Mouse (Mus musculus): Measurements from ENCODE around the gene Gas2l2. TPM values are rescaled to one million over a fixed set of nuclear protein-coding genes. Genes with fewer than 3 reads are reported as not detected.

Gene Gas2l2
- polyA plus RNA-seq (2015; fragmentation: Nextera tagmentation; extraction: Ambion mirVana): 0.05 TPM in 1 of 2 replicates, not detected in the other

DNA sequence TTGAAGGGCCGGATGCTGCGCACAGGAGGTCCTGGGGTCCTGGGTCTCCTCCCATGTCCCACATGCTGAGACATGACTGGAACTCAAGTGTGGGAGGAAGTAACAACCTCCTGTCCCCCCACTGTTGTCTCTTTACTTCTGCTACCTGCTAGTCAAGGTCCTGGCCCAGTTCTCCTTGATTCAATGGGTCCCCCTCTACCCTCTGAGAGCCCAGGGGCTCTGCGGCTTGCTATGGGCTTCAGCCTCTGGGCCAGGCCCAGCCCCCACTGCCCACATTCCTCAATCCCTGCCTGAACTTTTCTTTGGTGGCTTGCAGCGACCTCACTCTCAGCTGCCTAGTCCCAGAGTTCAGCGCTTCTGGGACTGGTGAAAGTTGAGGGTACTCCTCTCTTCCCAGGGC, at the start of gene Gas2l2:
Gene Gas2l2, minus strand, starts transcription at position 101 of the 400 bp plus-strand sequence.
- H3K4me1 ChIP-seq: peaks cover 4% of the 10 kb centered on the region; the same call in 1 of the 2 replicates
- H3K9ac ChIP-seq: no peak within 1 kb of the TSS
- ATAC-seq (ENCODE audit: insufficient number of reproducible peaks, low FRiP score, low TSS enrichment, low read depth): no peak
- H3K4me2 ChIP-seq: no peak within 1 kb of the TSS
- H3K27me3 ChIP-seq: peaks cover 54% of the 10 kb centered on the region
- H3K4me3 ChIP-seq: no peak within 1 kb of the TSS
- no peak within 1 kb of the TSS for H3K27ac ChIP-seq
- WGBS: 54% methylated on average over 5 of the region's 5 CpGs
- H3K9me3 ChIP-seq: no peaks in the 10 kb centered on the region
- no peaks in the 10 kb centered on the region for H3K36me3 ChIP-seq

DNA sequence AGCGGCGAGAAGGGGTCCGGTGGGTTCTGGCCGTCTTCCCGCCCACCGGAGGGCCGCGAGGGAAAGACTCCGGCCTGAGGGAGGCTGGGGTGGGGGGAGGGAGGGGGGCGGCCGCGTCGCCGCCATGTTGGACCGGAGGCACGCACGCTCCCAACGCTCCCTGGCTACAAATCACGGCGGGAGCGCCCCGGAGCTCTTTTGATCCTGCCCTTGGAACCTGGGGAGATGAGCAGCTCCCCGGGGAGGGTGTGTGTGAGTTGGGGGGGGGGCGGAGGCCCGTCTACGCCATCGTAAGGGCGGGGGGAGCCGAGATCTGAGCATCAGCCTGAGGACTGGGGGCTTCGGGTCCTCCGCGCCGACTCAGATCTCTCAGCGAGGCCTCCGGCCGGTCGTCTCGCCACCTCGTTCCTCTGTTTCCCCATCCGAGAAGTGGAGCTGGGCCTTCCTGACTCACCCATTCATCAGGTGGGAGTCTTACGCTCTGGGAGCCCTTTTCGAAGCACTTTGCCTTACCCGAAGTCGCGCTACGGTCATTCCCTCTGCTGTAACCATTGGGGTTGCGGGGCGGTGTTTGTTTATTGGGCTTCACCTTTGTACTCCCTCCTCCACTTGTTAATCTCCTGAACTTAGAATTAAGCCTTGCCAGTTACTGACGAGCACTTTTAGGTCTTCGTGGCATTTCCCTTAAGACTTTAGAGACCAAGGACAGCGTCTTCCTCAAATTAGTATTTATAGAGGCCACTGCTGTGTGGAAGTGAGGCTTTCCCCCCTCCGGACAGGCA, 44.2 kb upstream of the Gas2l2 start:
- no peaks in the 10 kb centered on the region for H3K9me3 ChIP-seq
- peak overlapping the region; percentile 89 for H3K9ac ChIP-seq
- H3K4me3 ChIP-seq: peak overlapping the region; percentile 92
- ATAC-seq (ENCODE audit: insufficient number of reproducible peaks, low FRiP score, low TSS enrichment, low read depth): peak; percentile 86
- peaks cover 7% of the 10 kb centered on the region; the same call in 1 of the 2 replicates for H3K36me3 ChIP-seq
- H3K4me1 ChIP-seq: peaks cover 12% of the 10 kb centered on the region
- peak overlapping the region; percentile 97 for H3K27ac ChIP-seq
- peak overlapping the region; percentile 72 for H3K4me2 ChIP-seq
- no peaks in the 10 kb centered on the region for H3K27me3 ChIP-seq
- under 1% methylated on average over 43 of the region's 52 CpGs for WGBS

- under 1% methylated on average over 62 of the region's 66 CpGs for WGBS
- Histone ChIP-seq H3K4me1 (peaks cover 12% of the 10 kb centered on the region), H3K36me3 (peaks cover 1% of the 10 kb centered on the region; the same call in 1 of the 2 replicates), H3K9me3 (no peaks in the 10 kb centered on the region), H3K4me2 (peak within 1 kb of the TSS; percentile 72), H3K9ac (peak within 1 kb of the TSS; percentile 89), H3K27ac (peak within 1 kb of the TSS; percentile 97), H3K27me3 (no peaks in the 10 kb centered on the region), H3K4me3 (peak within 1 kb of the TSS; percentile 92)
- peak; percentile 98 for ATAC-seq (ENCODE audit: insufficient number of reproducible peaks, low FRiP score, low TSS enrichment, low read depth)
Measured at GRCm38 (mm10) chr11:83472324-83473234, 43.3 kb upstream of the Gas2l2 start, which contains the start of gene Taf15. TSS of gene Taf15 (plus strand) at chr11:83473086.

DNA sequence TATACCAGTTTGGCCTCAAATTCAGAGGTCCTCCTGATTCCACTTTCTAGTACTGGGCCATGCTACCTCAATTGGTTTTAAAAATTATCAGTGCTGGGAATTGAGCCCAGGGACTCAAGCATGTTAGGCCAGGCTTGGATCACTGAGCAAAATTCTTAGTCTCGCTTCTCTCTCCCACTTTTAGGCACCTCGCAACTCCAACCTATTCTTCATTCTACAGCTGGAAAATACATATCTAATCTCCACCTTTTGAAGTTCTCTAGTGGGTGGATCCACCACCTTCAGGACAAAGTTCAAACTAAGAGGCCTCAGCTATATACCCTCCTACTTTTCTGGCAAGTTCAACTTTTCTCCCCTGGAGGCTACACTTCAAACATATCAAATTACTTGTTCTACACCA, 42.5 kb upstream of the Gas2l2 start:
- Histone ChIP-seq H3K4me1 (peaks cover 20% of the 10 kb centered on the region), H3K9me3 (no peaks in the 10 kb centered on the region), H3K4me3 (peak overlapping the region; percentile 92; the same call in 1 of the 2 replicates), H3K27ac (peak overlapping the region; percentile 97; the same call in 1 of the 2 replicates), H3K9ac (no peak overlapping the region), H3K36me3 (no peaks in the 10 kb centered on the region; the same call in 1 of the 2 replicates), H3K4me2 (peak overlapping the region; percentile 57; the same call in 1 of the 2 replicates), H3K27me3 (no peaks in the 10 kb centered on the region)
- no peak for ATAC-seq (ENCODE audit: insufficient number of reproducible peaks, low FRiP score, low TSS enrichment, low read depth)
- 62% methylated on average over 2 of the region's 2 CpGs for WGBS

GRCm38 (mm10) chr11:83468765-83469164, 39.5 kb upstream of the Gas2l2 start:
- WGBS: 89% methylated on average over 3 of the region's 3 CpGs

DNA sequence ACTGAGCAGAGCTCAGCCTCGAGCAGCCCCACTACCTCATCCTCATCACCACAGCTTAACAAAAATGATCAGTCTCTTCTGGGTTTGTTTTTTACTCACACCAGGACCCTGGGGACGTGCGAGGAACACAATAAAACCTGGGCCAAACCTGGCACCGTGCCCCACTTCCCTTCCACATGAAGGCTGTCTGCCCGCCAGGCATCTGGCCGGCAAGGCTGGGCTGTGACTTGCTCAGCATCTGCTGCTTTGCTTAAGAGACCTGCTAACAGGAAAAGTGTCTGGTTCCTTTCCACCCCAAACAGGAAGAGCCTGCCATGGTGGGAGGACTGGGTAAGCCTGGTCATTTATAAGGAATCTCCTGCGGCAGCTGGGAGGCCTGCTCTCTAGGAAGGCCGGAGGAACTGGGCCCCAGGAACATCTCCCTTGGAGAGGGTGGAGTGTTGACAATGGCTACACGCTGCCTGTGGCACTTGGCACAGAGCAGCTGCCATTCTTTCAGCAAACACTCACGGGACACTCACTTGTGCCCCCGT, 37.9 kb upstream of the Gas2l2 start:
- H3K9ac ChIP-seq: no peak overlapping the region
- peaks cover 31% of the 10 kb centered on the region for H3K4me1 ChIP-seq
- H3K27me3 ChIP-seq: peaks cover 30% of the 10 kb centered on the region; the same call in 1 of the 2 replicates
- no peaks in the 10 kb centered on the region for H3K36me3 ChIP-seq
- peak overlapping the region; percentile 43; the same call in 1 of the 2 replicates for H3K27ac ChIP-seq
- no peaks in the 10 kb centered on the region for H3K9me3 ChIP-seq
- peak; percentile 64; the same call in 1 of the 2 replicates for ATAC-seq (ENCODE audit: insufficient number of reproducible peaks, low FRiP score, low TSS enrichment, low read depth)
- no peak overlapping the region for H3K4me2 ChIP-seq
- WGBS: 27% methylated on average over 11 of the region's 11 CpGs
- no peak overlapping the region for H3K4me3 ChIP-seq

More at GRCm38 (mm10) chr11:83468765-83469164, 39.5 kb upstream of the Gas2l2 start:
- Histone ChIP-seq H3K27ac (no peak overlapping the region), H3K4me2 (no peak overlapping the region), H3K27me3 (peaks cover 15% of the 10 kb centered on the region; the same call in 1 of the 2 replicates), H3K4me1 (peaks cover 22% of the 10 kb centered on the region), H3K4me3 (no peak overlapping the region), H3K9ac (no peak overlapping the region), H3K9me3 (no peaks in the 10 kb centered on the region), H3K36me3 (no peaks in the 10 kb centered on the region)
- ATAC-seq (ENCODE audit: insufficient number of reproducible peaks, low FRiP score, low TSS enrichment, low read depth): no peak

DNA sequence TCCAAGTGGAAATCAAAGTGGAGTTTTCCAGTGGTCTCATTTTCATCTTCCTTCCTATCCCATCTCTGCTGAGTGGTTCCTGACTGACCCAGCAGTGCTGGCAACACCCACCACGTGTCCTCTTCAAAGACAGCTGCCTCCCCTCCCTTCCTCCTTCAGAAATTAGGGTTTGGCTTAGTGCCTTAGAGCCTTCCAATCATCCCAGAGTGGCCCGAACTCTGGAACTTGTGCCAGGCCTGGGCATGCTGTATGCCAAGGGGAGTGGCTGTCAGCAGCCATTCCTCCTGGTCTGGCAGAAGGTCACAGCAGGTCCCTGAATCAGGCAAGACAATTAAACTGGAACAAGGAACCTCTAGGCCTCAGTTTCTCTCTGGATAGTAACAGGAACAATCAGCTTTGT, 36.7 kb upstream of the Gas2l2 start:
- H3K4me2 ChIP-seq: no peak overlapping the region
- peaks cover 38% of the 10 kb centered on the region for H3K27me3 ChIP-seq
- H3K36me3 ChIP-seq: no peaks in the 10 kb centered on the region
- H3K9me3 ChIP-seq: no peaks in the 10 kb centered on the region
- 19% methylated on average over 2 of the region's 2 CpGs for WGBS
- ATAC-seq (ENCODE audit: insufficient number of reproducible peaks, low FRiP score, low TSS enrichment, low read depth): no peak
- H3K4me1 ChIP-seq: peaks cover 29% of the 10 kb centered on the region
- no peak overlapping the region for H3K4me3 ChIP-seq
- H3K9ac ChIP-seq: no peak overlapping the region
- no peak overlapping the region for H3K27ac ChIP-seq

- no peak for ATAC-seq (ENCODE audit: insufficient number of reproducible peaks, low FRiP score, low TSS enrichment, low read depth)
- Histone ChIP-seq H3K9me3 (no peaks in the 10 kb centered on the region), H3K27ac (no peak within 1 kb of the TSS), H3K4me2 (peak within 1 kb of the TSS; percentile 76), H3K9ac (peak within 1 kb of the TSS; percentile 38), H3K36me3 (no peaks in the 10 kb centered on the region), H3K4me1 (peaks cover 34% of the 10 kb centered on the region), H3K27me3 (peaks cover 38% of the 10 kb centered on the region), H3K4me3 (peak within 1 kb of the TSS; percentile 54)
- WGBS: under 1% methylated on average over 38 of the region's 42 CpGs
Measured at GRCm38 (mm10) chr11:83462711-83463244, 33.5 kb upstream of the Gas2l2 start, which contains the start of gene Mmp28. TSS of gene Mmp28 (minus strand) at chr11:83463071.

DNA sequence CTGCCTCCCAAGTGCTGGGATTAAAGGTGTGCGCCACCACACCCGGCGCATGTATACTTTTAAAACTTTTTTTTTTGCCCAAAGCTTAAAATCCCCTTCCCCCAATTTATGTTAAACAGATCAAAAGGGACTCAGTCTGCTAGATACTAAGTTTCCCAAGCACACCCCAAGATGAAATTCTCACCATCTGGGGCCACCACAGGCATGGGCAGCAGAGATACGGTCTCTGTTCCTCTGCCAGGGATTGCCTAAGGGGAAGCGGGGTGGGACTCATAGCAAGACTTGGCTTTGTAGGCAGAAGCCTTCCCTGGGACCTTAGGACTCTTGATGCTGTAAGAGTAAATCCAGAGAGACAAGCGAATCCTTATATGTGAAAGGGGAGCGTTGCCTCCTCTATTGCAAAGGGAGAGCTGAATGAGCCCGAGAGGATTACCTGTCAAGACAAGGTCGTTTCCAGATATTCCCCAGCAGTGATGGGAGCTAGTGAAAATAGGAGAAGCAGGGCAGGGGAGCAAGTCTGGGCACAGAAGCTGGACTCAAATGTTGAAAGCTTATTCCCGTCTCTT, 32.3 kb upstream of the Gas2l2 start:
- H3K4me2 ChIP-seq: no peak overlapping the region
- 64% methylated on average over 10 of the region's 10 CpGs for WGBS
- no peak for ATAC-seq (ENCODE audit: insufficient number of reproducible peaks, low FRiP score, low TSS enrichment, low read depth)
- H3K27me3 ChIP-seq: peaks cover 38% of the 10 kb centered on the region
- peaks cover 24% of the 10 kb centered on the region for H3K4me1 ChIP-seq
- H3K36me3 ChIP-seq: no peaks in the 10 kb centered on the region
- no peak overlapping the region for H3K4me3 ChIP-seq
- H3K9ac ChIP-seq: no peak overlapping the region
- H3K27ac ChIP-seq: no peak overlapping the region
- H3K9me3 ChIP-seq: no peaks in the 10 kb centered on the region

- ATAC-seq (ENCODE audit: insufficient number of reproducible peaks, low FRiP score, low TSS enrichment, low read depth): no peak
Measured at GRCm38 (mm10) chr11:83457912-83458601, 28.8 kb upstream of the Gas2l2 start.

More at GRCm38 (mm10) chr11:83457912-83458601, 28.8 kb upstream of the Gas2l2 start:
- Histone ChIP-seq H3K4me1 (peaks cover 32% of the 10 kb centered on the region), H3K4me3 (no peak overlapping the region), H3K9me3 (no peaks in the 10 kb centered on the region), H3K9ac (no peak overlapping the region), H3K27ac (no peak overlapping the region), H3K36me3 (no peaks in the 10 kb centered on the region), H3K27me3 (peaks cover 15% of the 10 kb centered on the region), H3K4me2 (no peak overlapping the region)
- 40% methylated on average over 9 of the region's 9 CpGs for WGBS
